Mouse (Mus musculus) cortical plate, adult 2 months (tissue): ENCODE measurements around the gene Ddx6. TPM values are rescaled to one million over a fixed set of nuclear protein-coding genes. Genes with fewer than 3 reads are reported as not detected.
A peak's percentile ranks its signal among the peaks of the same experiment; 100 is the strongest.

ENCODE experiments used
- H3K27ac ChIP-seq: fragments of 200-500 bp; 2 replicates; pipeline ENCODE4 v1.5.1; 2012; ENCODE audit warnings: low read length, control low read depth, inconsistent platforms; ENCODE audit not compliant: insufficient read depth
- H3K4me1 ChIP-seq: fragments of 200-500 bp; 2 replicates; pipeline ENCODE4 v1.6.1; 2011; ENCODE audit warnings: low read length; ENCODE audit not compliant: control insufficient read depth, insufficient read depth
- H3K4me3 ChIP-seq: fragments of 200-500 bp; 2 replicates; pipeline ENCODE4 v1.5.1; 2011; ENCODE audit warnings: mild to moderate bottlenecking, low read length, control low read depth; ENCODE audit not compliant: insufficient read depth
- CTCF ChIP-seq: fragments of 200-500 bp; IDR thresholded peaks from 2 replicates; pipeline ENCODE4 v1.5.1; 2011; ENCODE audit warnings: mild to moderate bottlenecking, control low read depth, low read length; ENCODE audit not compliant: insufficient read depth; ENCODE audit errors: extremely low read depth
- POLR2A ChIP-seq: fragments of 200-500 bp; IDR thresholded peaks from 2 replicates; pipeline ENCODE4 v1.6.1; 2011; ENCODE audit warnings: mild to moderate bottlenecking, low read length, control low read depth; ENCODE audit not compliant: insufficient read depth; ENCODE audit errors: extremely low read depth
- polyA plus RNA-seq: library from polyadenylated mRNA; depleted of rRNA; stranded (reverse); fragments of >200 nt; gene quantifications from 2 replicates; pipeline ENCODE4 v1.2.3, GENCODE M21; 2012

Gene Ddx6
- polyA plus RNA-seq, 1 experiment, result 35.0 TPM

DNA sequence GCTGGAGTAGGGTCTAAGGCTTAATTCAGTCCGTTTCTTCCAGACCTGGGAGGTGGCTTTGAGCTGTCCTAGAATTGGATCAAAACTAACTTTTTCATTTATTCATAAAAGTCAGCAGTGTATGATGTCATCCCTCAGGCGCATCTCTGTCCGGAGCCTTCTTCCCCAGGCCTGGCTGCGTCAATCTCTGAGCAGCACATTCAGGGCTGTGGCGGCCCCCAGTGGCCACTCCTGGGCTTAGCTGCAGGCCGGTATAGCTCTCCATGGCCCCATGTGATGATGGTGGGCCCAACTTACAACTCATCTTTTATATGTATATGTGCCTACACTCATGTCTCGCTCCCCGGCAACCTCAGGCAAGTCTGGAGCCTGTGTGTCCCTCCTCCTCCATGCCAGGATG lies 47.3 kb downstream of the Ddx6 start:
- Histone ChIP-seq H3K4me3 (no peak overlapping the region), H3K27ac (no peak overlapping the region), H3K4me1 (no peaks in the 10 kb centered on the region)
- TF ChIP-seq POLR2A, result no peak
- peak; percentile 68 for TF ChIP-seq CTCF

DNA sequence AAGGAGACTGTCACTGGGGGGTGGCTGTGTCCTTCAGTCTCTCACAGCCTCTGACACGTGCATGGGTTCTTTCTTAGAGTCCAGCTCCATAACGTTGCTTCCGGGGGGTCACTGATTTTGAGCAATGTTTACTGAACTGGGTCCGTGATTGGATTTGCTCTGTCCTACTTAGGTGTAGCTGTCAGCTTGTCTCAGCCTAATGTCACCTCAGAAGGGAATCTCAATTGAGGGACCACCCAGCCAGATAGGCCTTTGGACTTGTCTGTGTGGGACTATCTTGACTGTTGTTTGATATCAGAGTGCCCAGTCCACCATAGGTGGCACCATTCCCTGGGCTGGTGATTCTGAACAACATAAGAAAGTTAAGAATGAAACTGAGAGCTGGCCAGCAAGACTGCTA lies 49.2 kb downstream of the Ddx6 start:
- Histone ChIP-seq H3K4me1 (no peaks in the 10 kb centered on the region), H3K27ac (no peak overlapping the region), H3K4me3 (no peak overlapping the region)
- TF ChIP-seq CTCF (no peak), POLR2A (no peak)

DNA sequence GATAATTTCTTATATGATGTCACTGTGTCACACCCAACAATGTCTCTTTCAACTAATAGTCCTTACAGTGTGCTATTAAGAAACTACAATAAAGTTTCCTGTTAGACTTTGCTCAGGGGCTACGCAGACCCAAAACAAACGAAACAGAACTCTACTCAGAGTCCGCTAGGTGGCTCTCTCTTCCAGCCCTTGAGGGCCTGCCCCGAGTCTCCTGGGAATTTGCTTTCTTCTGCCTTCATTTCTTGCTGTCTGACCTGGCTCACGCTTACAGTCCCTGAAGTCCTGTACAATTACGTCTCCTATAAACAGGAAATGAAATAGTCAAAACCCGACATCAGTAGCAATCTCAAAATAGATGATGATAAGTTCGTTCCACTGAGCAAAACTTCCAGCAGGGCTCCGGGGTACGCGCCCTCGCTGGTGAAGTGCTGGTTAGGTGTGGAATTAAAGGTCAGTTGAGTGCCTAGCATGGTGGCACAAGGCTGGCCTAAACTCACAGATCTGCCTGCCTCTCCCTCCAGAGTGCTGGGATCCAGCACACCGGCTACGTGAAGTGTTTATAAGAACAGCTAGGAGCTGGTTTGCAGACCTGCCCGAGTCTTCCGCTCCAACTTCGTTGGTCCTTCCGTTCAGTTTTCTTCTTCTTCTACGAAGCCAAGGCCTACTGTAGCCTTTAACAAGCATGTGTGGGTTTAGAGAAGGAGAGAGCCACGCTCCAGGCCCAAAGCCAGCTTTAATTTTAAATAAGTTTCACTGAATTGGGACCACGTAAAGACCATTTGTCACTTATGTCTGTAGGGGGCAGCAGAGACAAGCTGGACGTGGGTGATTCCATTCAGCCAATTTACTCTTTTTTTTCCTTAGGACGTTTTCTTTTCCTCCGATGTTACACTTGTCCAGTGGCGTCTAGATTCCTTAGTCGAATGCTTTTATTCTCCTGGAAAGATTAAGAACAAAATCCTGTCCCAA lies 50.7 kb downstream of the Ddx6 start:
- Histone ChIP-seq H3K27ac (no peak overlapping the region), H3K4me3 (no peak overlapping the region), H3K4me1 (no peaks in the 10 kb centered on the region)
- TF ChIP-seq CTCF (peak; percentile 72), POLR2A (no peak)

DNA sequence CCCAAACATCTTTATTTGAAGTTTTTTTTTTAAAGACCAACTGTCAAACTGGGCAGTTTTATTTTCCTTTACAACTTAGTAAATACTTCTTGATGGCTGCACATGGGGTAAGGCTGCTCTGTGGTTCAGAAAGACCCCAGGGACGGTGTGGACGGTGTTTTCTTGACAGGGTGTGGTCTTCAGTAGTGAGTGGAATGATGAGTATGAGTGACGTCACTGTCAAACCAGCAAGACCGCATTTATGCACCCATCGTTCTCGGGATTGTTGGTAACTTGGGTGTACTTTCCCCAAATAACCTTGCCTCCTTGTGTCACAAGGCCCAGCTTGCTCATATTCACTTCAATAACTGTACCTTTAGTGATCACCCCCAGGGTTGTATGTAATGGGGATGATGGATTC lies 59.0 kb downstream of the Ddx6 start:
- Histone ChIP-seq H3K4me1 (no peaks in the 10 kb centered on the region), H3K27ac (no peak overlapping the region), H3K4me3 (no peak overlapping the region)
- TF ChIP-seq POLR2A, result no peak
- TF ChIP-seq CTCF, result no peak

DNA sequence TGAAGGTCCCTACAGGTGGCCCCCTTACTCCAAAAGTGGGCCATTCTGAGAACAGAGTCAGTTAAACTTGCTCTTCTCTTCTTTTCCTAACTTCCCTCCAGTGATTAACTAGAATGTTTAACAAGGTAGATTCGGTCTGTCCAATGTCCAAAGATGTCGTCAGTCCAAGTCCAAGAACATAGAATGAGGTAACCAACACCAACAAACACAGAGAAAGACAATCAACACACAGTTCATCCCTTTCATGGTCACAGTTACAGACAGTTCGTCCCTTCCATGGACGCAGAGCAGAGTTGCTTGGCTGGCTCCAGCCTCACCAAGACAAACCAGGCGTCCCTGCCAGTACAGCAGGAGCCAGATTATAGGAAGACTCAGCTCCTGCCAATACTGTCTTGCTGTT lies 66.7 kb downstream of the Ddx6 start:
- Histone ChIP-seq H3K27ac (no peak overlapping the region), H3K4me3 (no peak overlapping the region), H3K4me1 (no peaks in the 10 kb centered on the region)
- TF ChIP-seq CTCF, result no peak
- TF ChIP-seq POLR2A, result no peak

DNA sequence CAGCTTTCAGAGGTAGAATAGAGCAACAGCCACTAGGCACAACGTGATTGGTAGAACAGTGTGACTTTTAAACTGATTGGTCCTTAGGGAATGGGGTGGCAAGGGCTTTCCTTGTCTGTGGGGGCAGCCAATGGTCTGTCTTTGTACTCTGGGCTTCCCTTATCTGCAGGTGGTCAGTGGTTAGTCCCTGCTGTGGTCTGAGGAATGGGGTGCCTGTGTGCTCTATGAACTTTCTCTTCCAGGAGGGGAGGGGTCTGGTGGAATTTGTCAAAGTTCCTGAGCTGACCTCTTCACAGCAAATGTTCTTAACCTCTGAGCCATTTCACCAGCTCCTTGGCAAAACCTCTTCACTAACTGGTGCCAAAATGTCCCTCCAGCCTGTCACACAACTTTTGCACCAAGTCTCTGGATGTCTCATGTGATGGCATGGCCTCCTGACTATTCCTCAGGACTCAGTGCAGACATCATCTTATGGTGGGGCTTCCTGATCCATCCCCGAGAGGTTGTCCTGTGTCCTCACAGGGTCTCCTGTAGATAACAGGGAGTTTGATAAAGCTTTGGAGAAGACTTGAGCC lies 67.7 kb downstream of the Ddx6 start:
- H3K27ac ChIP-seq, result no peak overlapping the region
- H3K4me3 ChIP-seq, result no peak overlapping the region
- TF ChIP-seq POLR2A (no peak), CTCF (no peak)
- no peaks in the 10 kb centered on the region for H3K4me1 ChIP-seq

DNA sequence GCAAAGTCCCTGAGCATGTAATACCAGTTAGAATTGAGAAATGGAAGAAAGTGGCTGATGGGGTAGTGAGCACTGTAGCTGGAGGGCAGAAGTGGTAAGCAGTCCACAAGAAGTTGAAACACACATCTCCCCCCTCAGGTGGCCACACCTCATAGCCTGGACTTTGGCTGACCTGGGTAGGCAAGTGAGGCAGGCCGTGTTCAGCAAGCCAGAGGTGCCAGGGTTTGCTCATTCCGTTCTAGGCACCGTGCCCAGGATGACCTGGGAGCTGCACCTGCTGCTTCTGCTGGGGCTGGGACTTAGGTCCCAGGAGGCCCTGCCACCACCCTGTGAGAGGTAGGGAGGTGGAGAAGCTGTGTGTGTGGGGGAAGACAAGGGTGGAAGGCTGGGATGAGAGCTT lies 68.3 kb downstream of the Ddx6 start, which contains the start of gene Treh:
Gene Treh, plus strand, starts transcription at position 229 of the 400 bp plus-strand sequence.
- no peak within 1 kb of the TSS for H3K27ac ChIP-seq
- H3K4me1 ChIP-seq, result no peaks in the 10 kb centered on the region
- H3K4me3 ChIP-seq, result no peak within 1 kb of the TSS
- no peak for TF ChIP-seq CTCF
- no peak for TF ChIP-seq POLR2A

DNA sequence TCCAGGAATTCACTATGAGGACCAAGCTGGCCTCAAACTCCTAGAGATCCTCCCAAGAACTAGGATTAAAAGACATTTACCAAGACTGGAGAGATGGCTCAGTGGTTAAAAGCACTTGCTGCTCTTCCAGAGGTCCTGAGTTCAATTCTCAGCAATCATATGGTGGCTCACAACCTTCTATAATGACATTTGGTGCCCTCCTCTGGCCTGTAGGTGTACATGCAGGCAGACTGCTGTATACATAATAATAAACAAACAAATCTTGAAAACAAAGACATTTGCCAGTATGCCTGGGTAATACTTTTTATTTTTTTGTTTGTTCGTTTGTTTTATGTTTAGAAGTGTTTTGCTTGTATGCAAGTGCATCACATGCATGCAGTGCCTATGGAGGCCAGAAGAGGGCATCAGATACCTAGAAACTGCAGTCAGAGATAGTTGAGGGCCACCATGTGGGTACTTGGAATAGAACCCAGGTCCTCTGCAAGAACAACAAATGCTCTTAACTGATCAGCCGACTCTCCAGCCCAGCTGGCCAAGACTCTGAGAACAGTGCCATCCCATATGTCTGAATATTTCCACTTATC lies 73.7 kb downstream of the Ddx6 start:
- TF ChIP-seq CTCF, result no peak
- no peak for TF ChIP-seq POLR2A
- H3K27ac ChIP-seq, result no peak overlapping the region
- no peaks in the 10 kb centered on the region for H3K4me1 ChIP-seq
- H3K4me3 ChIP-seq, result no peak overlapping the region

DNA sequence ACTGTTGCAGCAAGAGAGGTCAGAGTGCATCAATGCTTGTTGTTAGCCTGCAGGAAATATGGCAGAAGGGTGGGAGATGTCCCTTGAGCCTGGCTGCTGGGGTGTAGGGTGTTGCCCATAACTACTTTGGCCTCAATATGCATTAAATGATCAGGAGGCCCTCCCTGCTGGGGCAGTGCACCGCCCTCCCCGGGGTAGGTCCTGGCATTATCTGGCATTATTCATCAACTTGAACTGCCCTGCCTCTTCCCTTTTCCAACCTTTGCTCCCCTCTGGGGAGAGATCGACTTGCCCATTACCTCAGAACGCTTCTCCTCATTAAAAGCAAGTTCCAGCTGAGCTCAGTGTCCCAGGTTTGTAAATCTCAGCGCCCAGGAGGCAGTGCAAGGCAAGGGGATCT lies 74.9 kb downstream of the Ddx6 start:
- TF ChIP-seq CTCF (no peak), POLR2A (no peak)
- Histone ChIP-seq H3K4me3 (no peak overlapping the region), H3K4me1 (no peaks in the 10 kb centered on the region), H3K27ac (no peak overlapping the region)
